Mouse (Mus musculus) CH12.LX (cell line): ENCODE data around the gene Fxyd5.

ENCODE experiments used
- CTCF ChIP-seq, 2 experiments: IDR thresholded peaks in 1 of 2; conservative IDR thresholded peaks in 1 of 2; 2 replicates each; pipeline ENCODE4 v1.5.1; 2011 to 2012; ENCODE audit warnings: low read depth in 2 of 2, low read length in 2 of 2, improper control_type of control experiment in 1 of 2, inconsistent platforms in 1 of 2, mild to moderate bottlenecking in 1 of 2, moderate library complexity in 1 of 2
- ELF1 ChIP-seq: IDR thresholded peaks from 2 replicates; pipeline ENCODE4 v1.6.1; 2014; ENCODE audit warnings: low read depth, mild to moderate bottlenecking, inconsistent platforms, low read length, improper control_type of control experiment
- MAZ ChIP-seq: IDR thresholded peaks from 2 replicates; pipeline ENCODE4 v1.6.1; 2012; ENCODE audit warnings: low read depth, mild to moderate bottlenecking, inconsistent platforms, low read length, improper control_type of control experiment, moderate library complexity
- NELFE ChIP-seq: IDR thresholded peaks from 2 replicates; pipeline ENCODE4 v1.6.1; 2011; ENCODE audit warnings: low read depth, low read length, improper control_type of control experiment
- POLR2A ChIP-seq: IDR thresholded peaks from 2 replicates; pipeline ENCODE4 v1.6.1; 2011; ENCODE audit warnings: low read depth, mild to moderate bottlenecking, improper control_type of control experiment, low read length
- POLR2AphosphoS2 ChIP-seq: IDR thresholded peaks from 2 replicates; pipeline ENCODE4 v1.6.1; 2011; ENCODE audit warnings: low read depth, low read length, improper control_type of control experiment
- RCOR1 ChIP-seq: conservative IDR thresholded peaks from 2 replicates; pipeline ENCODE4 v1.6.1; 2012; ENCODE audit warnings: low read depth, mild to moderate bottlenecking, inconsistent platforms, low read length, improper control_type of control experiment
- ZC3H11A ChIP-seq: IDR thresholded peaks from 2 replicates; pipeline ENCODE4 v1.6.1; 2012; ENCODE audit warnings: low read depth, mild to moderate bottlenecking, inconsistent platforms, low read length, improper control_type of control experiment

DNA sequence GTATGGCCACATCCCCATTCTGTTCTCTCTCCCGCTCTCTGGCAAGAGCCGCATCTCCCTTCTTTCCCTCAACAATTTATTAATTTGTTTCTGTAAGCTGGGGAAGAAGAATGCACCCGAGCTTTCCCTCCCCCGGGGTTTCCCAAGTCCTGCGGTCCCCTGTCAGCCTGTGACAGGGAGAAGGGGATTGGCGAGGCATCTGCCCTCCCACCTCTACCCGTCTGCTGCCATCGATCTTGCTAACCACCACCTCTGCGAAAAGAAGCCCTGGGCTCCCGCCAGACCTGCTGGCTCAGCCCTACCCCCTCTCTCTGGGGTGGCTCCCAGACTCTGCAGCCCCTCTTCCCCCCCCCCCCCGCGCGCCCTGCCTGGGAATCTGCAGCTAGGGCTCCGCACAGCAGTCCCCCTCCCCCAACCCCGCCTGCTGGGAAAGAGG is 7.6 kb upstream of the Fxyd5 start:
- no peak for TF ChIP-seq MAZ
- TF ChIP-seq POLR2A, result no peak
- no peak for TF ChIP-seq ELF1
- TF ChIP-seq NELFE, result no peak
- TF ChIP-seq CTCF (conservative IDR thresholded peaks at IDR 0.05 in 1 of 2, IDR thresholded peaks at IDR 0.05 in 1 of 2; ENCODE audit: low read depth in 2 of 2, low read length in 2 of 2), result no peak
- no peak for TF ChIP-seq ZC3H11A
- no peak for TF ChIP-seq RCOR1
- no peak for TF ChIP-seq POLR2AphosphoS2
